Comparison of ENCODE assay signal across 10 mouse cellular contexts in the genomic region with DNA sequence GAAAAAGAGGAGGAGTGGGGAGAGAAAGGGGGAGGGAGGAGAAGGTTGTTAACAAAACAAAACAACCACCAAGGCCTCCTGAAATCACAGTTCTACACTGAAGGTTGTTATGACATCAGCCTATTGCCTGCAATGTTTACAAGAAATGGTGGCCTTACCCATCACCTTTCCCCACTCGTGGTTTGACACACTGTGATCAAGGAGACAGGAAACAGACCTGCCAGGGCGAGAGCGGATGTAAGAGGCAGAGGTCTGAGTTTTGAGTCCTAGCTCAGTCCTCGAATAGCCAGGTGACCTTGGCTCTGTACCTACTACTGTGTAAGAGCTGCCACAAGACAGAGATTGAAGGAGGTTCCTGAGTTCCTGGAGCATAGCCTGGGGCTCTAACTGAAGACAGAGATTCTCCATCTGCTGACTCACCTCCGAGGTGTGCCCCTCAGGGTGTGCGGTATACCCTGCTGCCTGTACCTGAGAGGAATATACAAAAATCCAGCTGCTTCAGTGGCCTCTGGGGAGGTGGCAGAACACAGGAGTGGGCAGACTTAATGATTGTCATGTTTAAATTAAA.
DNase-seq lines count a peak whose midpoint lies in the region; ATAC-seq and TF ChIP-seq lines count a peak whose summit lies in the region.
"Had no signal": no experiment of that assay in that cellular context is flagged by ENCODE, and none has a peak within 500 bp of the region (broad histone marks: within the 10 kb centered on the region; RNA-seq: fewer than 3 reads in every experiment).

No protein-coding gene starts in this region.

- no peak overlapping the region for H3K4me3 ChIP-seq in forebrain, embryonic 10.5 days
- H3K4me3 ChIP-seq in forebrain, embryonic 16.5 days (replicated peaks; ENCODE audit: low read length), result no peak overlapping the region
- no peak overlapping the region for H3K4me3 ChIP-seq in kidney, embryonic 16.5 days (ENCODE audit: low read length)
- no peak overlapping the region for H3K4me3 ChIP-seq in hindbrain, embryonic 14.5 days (replicated peaks; ENCODE audit: low read length)
- no peak overlapping the region for H3K4me3 ChIP-seq in midbrain, postnatal 0 days (ENCODE audit: low read depth, low read length)
- H3K4me3 ChIP-seq: layer of hippocampus, adult 2 months had no signal

- H3K36me3 ChIP-seq in forebrain, embryonic 10.5 days (replicated peaks), result peaks cover 52% of the 10 kb centered on the region
- H3K36me3 ChIP-seq in forebrain, embryonic 16.5 days (ENCODE audit: control insufficient read depth, insufficient read depth), result no peaks in the 10 kb centered on the region
- no peaks in the 10 kb centered on the region for H3K36me3 ChIP-seq in kidney, embryonic 16.5 days (ENCODE audit: insufficient read depth, low read length)
- H3K36me3 ChIP-seq in hindbrain, embryonic 14.5 days (replicated peaks; ENCODE audit: control insufficient read depth, insufficient read depth), result no peaks in the 10 kb centered on the region
- no peaks in the 10 kb centered on the region for H3K36me3 ChIP-seq in midbrain, postnatal 0 days (ENCODE audit: insufficient read depth, low read length)

- WGBS in forebrain, embryonic 10.5 days, result 53% methylated on average over 6 of the region's 6 CpGs
- WGBS in forebrain, embryonic 16.5 days, result 51% methylated on average over 6 of the region's 6 CpGs
- 44% methylated on average over 6 of the region's 6 CpGs for WGBS in kidney, embryonic 16.5 days
- 33% methylated on average over 6 of the region's 6 CpGs for WGBS in hindbrain, embryonic 14.5 days
- 34% methylated on average over 6 of the region's 6 CpGs for WGBS in midbrain, postnatal 0 days

- no peak for DNase-seq in forebrain, embryonic 10.5 days (ENCODE audit: extremely low spot score, low spot score)
- DNase-seq in kidney, postnatal 4 days, result no peak
- DNase-seq in hindbrain, embryonic 14.5 days (ENCODE audit: low spot score), result no peak
- DNase-seq in midbrain, postnatal 0 days (ENCODE audit: low spot score), result no peak
- DNase-seq in ovary, postnatal 36 days (ENCODE audit: low spot score), result no peak
- no peak for DNase-seq in right cerebral cortex, postnatal 14 days

- no peaks in the 10 kb centered on the region for H3K27me3 ChIP-seq in forebrain, embryonic 10.5 days (ENCODE audit: poor library complexity, severe bottlenecking)
- no peaks in the 10 kb centered on the region for H3K27me3 ChIP-seq in forebrain, embryonic 16.5 days (replicated peaks; ENCODE audit: control insufficient read depth, insufficient read depth, low read length)
- no peaks in the 10 kb centered on the region; the same call in 1 of the 2 replicates for H3K27me3 ChIP-seq in kidney, embryonic 16.5 days (ENCODE audit: insufficient read depth, low read length)
- no peaks in the 10 kb centered on the region for H3K27me3 ChIP-seq in hindbrain, embryonic 14.5 days (ENCODE audit: control insufficient read depth, insufficient read depth, low read length)
- no peaks in the 10 kb centered on the region for H3K27me3 ChIP-seq in midbrain, postnatal 0 days (ENCODE audit: insufficient read depth, low read length)

- peaks cover 80% of the 10 kb centered on the region for H3K4me1 ChIP-seq in forebrain, embryonic 10.5 days
- H3K4me1 ChIP-seq in forebrain, embryonic 16.5 days (replicated peaks; ENCODE audit: control insufficient read depth, insufficient read depth, low read length), result peaks cover 21% of the 10 kb centered on the region; the same call in 1 of the 2 replicates
- H3K4me1 ChIP-seq in kidney, embryonic 16.5 days (ENCODE audit: insufficient read depth, low read length), result peaks cover 76% of the 10 kb centered on the region
- H3K4me1 ChIP-seq in hindbrain, embryonic 14.5 days (replicated peaks; ENCODE audit: control insufficient read depth, insufficient read depth, low read length), result peaks cover 35% of the 10 kb centered on the region
- H3K4me1 ChIP-seq in midbrain, postnatal 0 days (ENCODE audit: insufficient read depth, low read length), result peaks cover 7% of the 10 kb centered on the region

- peak overlapping the region; percentile 54 for H3K27ac ChIP-seq in forebrain, embryonic 10.5 days
- no peak overlapping the region for H3K27ac ChIP-seq in forebrain, embryonic 16.5 days (ENCODE audit: low read length)
- peak overlapping the region; percentile 89 for H3K27ac ChIP-seq in kidney, embryonic 16.5 days (ENCODE audit: low read length)
- H3K27ac ChIP-seq in hindbrain, embryonic 14.5 days, result peak overlapping the region; percentile 45
- H3K27ac ChIP-seq in midbrain, postnatal 0 days (ENCODE audit: low read depth, low read length), result peak overlapping the region; percentile 59
- H3K27ac ChIP-seq: layer of hippocampus, adult 2 months; macrophage had no signal

- no peak overlapping the region for H3K4me2 ChIP-seq in forebrain, embryonic 16.5 days (ENCODE audit: low read length)
- H3K4me2 ChIP-seq in kidney, embryonic 16.5 days (replicated peaks; ENCODE audit: low read depth, low read length), result no peak overlapping the region
- no peak overlapping the region for H3K4me2 ChIP-seq in hindbrain, embryonic 14.5 days (replicated peaks)
- no peak overlapping the region for H3K4me2 ChIP-seq in midbrain, postnatal 0 days (ENCODE audit: low read depth, low read length, poor library complexity, severe bottlenecking)

- no peaks in the 10 kb centered on the region for H3K9me3 ChIP-seq in forebrain, embryonic 10.5 days
- no peaks in the 10 kb centered on the region for H3K9me3 ChIP-seq in forebrain, embryonic 16.5 days (ENCODE audit: control insufficient read depth, low read length)
- H3K9me3 ChIP-seq in kidney, embryonic 16.5 days (ENCODE audit: low read length), result no peaks in the 10 kb centered on the region
- no peaks in the 10 kb centered on the region for H3K9me3 ChIP-seq in hindbrain, embryonic 14.5 days (ENCODE audit: control insufficient read depth, low read length)
- no peaks in the 10 kb centered on the region for H3K9me3 ChIP-seq in midbrain, postnatal 0 days (ENCODE audit: low read length)

- TF ChIP-seq CTCF in midbrain, postnatal 0 days (IDR thresholded peaks at IDR 0.05), result no peak

- H3K9ac ChIP-seq in forebrain, embryonic 16.5 days (replicated peaks; ENCODE audit: low read depth, low read length), result no peak overlapping the region
- no peak overlapping the region for H3K9ac ChIP-seq in kidney, embryonic 16.5 days (replicated peaks; ENCODE audit: low read length)
- H3K9ac ChIP-seq in hindbrain, embryonic 14.5 days, result no peak overlapping the region
- no peak overlapping the region for H3K9ac ChIP-seq in midbrain, postnatal 0 days (replicated peaks; ENCODE audit: low read length, poor library complexity, severe bottlenecking)

- ATAC-seq in forebrain, embryonic 16.5 days, result no peak
- ATAC-seq in kidney, embryonic 16.5 days (ENCODE audit: low FRiP score, low TSS enrichment), result no peak
- no peak for ATAC-seq in hindbrain, embryonic 14.5 days (ENCODE audit: low FRiP score)
- ATAC-seq in midbrain, postnatal 0 days (ENCODE audit: low FRiP score), result no peak
